Mouse (Mus musculus) midbrain, embryonic 10.5 days (tissue): ENCODE data around the gene Snn. TPM values are rescaled to one million over a fixed set of nuclear protein-coding genes. Genes with fewer than 3 reads are reported as not detected.

Experiments used
- DNase-seq: peaks from one replicate; pipeline ENCODE4 v3.0.0-alpha.2; 2017; ENCODE audit warnings: low spot score
- H3K27ac ChIP-seq: fragments of 300-500 bp; sonication (generic); replicated peaks from 2 replicates; pipeline ENCODE4 v1.5.1; 2016; ENCODE audit warnings: mild to moderate bottlenecking
- H3K27me3 ChIP-seq: fragments of 300-500 bp; sonication (generic); 2 replicates; pipeline ENCODE4 v1.6.1; 2016; ENCODE audit warnings: low read depth, mild to moderate bottlenecking; ENCODE audit not compliant: poor library complexity, severe bottlenecking
- H3K36me3 ChIP-seq: fragments of 300-500 bp; sonication (generic); 2 replicates; pipeline ENCODE4 v1.6.1; 2016; ENCODE audit warnings: mild to moderate bottlenecking, moderate library complexity
- H3K4me1 ChIP-seq: fragments of 300-500 bp; sonication (generic); 2 replicates; pipeline ENCODE4 v1.6.1; 2016
- H3K4me3 ChIP-seq: fragments of 300-500 bp; sonication (generic); 2 replicates; pipeline ENCODE4 v1.5.1; 2016; ENCODE audit warnings: mild to moderate bottlenecking, moderate library complexity
- H3K9me3 ChIP-seq: fragments of 300-500 bp; sonication (generic); replicated peaks from 2 replicates; pipeline ENCODE4 v1.6.1; 2016; ENCODE audit warnings: mild to moderate bottlenecking
- WGBS: fragments of 180-500 bp; shearing (Covaris S2); methylation state at CpG from one replicate; pipeline ENCODE4 v1.1.7; 2016; 5-methylcytosine and 5-hydroxymethylcytosine counted together
- polyA plus RNA-seq: library from polyadenylated mRNA; unstranded; fragments of >200 nt; fragmentation: Nextera tagmentation; extraction: Ambion mirVana; gene quantifications from 2 replicates; pipeline ENCODE4 v1.2.1, GENCODE M21; 2016

The Snn gene
- polyA plus RNA-seq, 1 experiment from 2014 or later, result 86.7 TPM

GRCm38 (mm10) chr16:11071887-11072286 is 11.1 kb downstream of the Snn start:
- H3K27ac ChIP-seq, result 0 out of 2 replicates have a peak overlapping the region, but pooled peaks have one; percentile 47
- no peaks in the 10 kb centered on the region for H3K27me3 ChIP-seq
- peaks cover 47% of the 10 kb centered on the region for H3K4me1 ChIP-seq
- H3K9me3 ChIP-seq, result no peaks in the 10 kb centered on the region
- peaks cover 79% of the 10 kb centered on the region for H3K36me3 ChIP-seq
- 94% methylated on average over 4 of the region's 4 CpGs for WGBS
- DNase-seq, result no peak
- no peak overlapping the region for H3K4me3 ChIP-seq

- Histone ChIP-seq H3K4me3 (no peak overlapping the region), H3K27ac (0 out of 2 replicates have a peak overlapping the region, but pooled peaks have one; percentile 47), H3K36me3 (peaks cover 83% of the 10 kb centered on the region), H3K27me3 (no peaks in the 10 kb centered on the region), H3K4me1 (peaks cover 41% of the 10 kb centered on the region), H3K9me3 (no peaks in the 10 kb centered on the region)
- 91% methylated on average over 8 of the region's 8 CpGs for WGBS
- DNase-seq, result no peak
Observed at GRCm38 (mm10) chr16:11072454-11072853, 11.7 kb downstream of the Snn start.

DNA sequence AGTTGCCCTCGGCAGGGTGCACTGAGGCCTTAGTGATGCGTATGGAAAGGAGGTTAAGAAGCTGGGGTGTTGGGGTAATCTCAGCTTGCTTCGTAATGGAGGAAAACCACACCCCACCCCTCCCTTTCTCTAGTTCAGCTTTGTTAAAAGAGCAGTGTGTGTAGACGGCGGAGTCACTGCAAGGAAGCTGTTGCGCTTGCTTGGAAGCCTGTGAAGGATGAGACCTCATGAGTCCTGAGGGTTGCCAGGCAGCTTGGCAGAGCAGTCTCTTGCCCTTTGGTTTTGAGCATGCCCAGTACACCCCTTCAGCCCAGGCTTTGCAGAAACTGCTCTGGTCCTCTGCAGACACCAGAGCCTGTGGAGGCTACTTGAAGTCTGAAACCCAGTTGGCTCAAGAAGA is 12.3 kb downstream of the Snn start:
- Histone ChIP-seq H3K36me3 (peaks cover 89% of the 10 kb centered on the region), H3K27ac (0 out of 2 replicates have a peak overlapping the region, but pooled peaks have one; percentile 38)

GRCm38 (mm10) chr16:11077601-11078201 is 17.0 kb downstream of the Snn start:
- no peak for DNase-seq
- H3K4me1 ChIP-seq, result peaks cover 5% of the 10 kb centered on the region
- H3K9me3 ChIP-seq, result no peaks in the 10 kb centered on the region
- no peak overlapping the region for H3K27ac ChIP-seq
- H3K4me3 ChIP-seq, result no peak overlapping the region
- H3K36me3 ChIP-seq, result peaks cover 98% of the 10 kb centered on the region
- WGBS, result 93% methylated on average over 9 of the region's 9 CpGs
- H3K27me3 ChIP-seq, result no peaks in the 10 kb centered on the region

More for the DNA sequence above, 12.3 kb downstream of the Snn start:
- no peak overlapping the region for H3K4me3 ChIP-seq
- DNase-seq, result no peak
- H3K4me1 ChIP-seq, result peaks cover 35% of the 10 kb centered on the region
- WGBS, result 77% methylated on average over 6 of the region's 6 CpGs
- no peaks in the 10 kb centered on the region for H3K9me3 ChIP-seq
- no peaks in the 10 kb centered on the region for H3K27me3 ChIP-seq

GRCm38 (mm10) chr16:11078216-11078869 is 17.6 kb downstream of the Snn start:
- Histone ChIP-seq H3K27ac (no peak overlapping the region), H3K4me3 (no peak overlapping the region), H3K9me3 (no peaks in the 10 kb centered on the region), H3K36me3 (peaks cover 98% of the 10 kb centered on the region), H3K4me1 (no peaks in the 10 kb centered on the region), H3K27me3 (no peaks in the 10 kb centered on the region)
- DNase-seq, result no peak
- WGBS, result 82% methylated on average over 3 of the region's 3 CpGs

DNA sequence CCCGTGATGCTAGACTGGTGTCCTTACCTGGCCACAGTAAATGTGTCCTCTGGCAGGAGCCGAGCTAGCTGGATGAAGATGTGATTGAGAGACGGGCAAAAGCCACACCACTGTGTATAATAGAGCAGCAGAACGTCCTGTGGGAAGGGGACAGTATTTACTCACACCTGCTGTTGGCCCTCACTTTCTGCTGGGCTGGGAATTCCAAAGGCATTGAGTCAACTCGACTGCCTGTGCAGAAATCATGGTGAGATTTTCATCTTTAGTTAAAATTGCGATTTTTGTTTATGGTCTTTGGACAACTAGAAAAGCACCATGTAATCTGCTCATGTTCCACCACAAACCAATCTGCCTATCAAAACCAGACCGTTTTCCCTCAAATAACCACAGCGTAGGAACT is 23.4 kb downstream of the Snn start:
- 94% methylated on average over 8 of the region's 8 CpGs for WGBS

GRCm38 (mm10) chr16:11086299-11086698 is 25.6 kb downstream of the Snn start:
- WGBS, result 96% methylated on average over 3 of the region's 3 CpGs
- no peaks in the 10 kb centered on the region for H3K9me3 ChIP-seq
- H3K27ac ChIP-seq, result no peak overlapping the region
- peaks cover 5% of the 10 kb centered on the region; the same call in 1 of the 2 replicates for H3K4me1 ChIP-seq
- H3K36me3 ChIP-seq, result peaks cover 93% of the 10 kb centered on the region
- no peak overlapping the region for H3K4me3 ChIP-seq
- H3K27me3 ChIP-seq, result no peaks in the 10 kb centered on the region
- no peak for DNase-seq

More for the DNA sequence above, 23.4 kb downstream of the Snn start:
- Histone ChIP-seq H3K27me3 (no peaks in the 10 kb centered on the region), H3K36me3 (peaks cover 94% of the 10 kb centered on the region), H3K4me3 (no peak overlapping the region), H3K4me1 (peaks cover 5% of the 10 kb centered on the region; the same call in 1 of the 2 replicates), H3K9me3 (no peaks in the 10 kb centered on the region), H3K27ac (no peak overlapping the region)
- no peak for DNase-seq

GRCm38 (mm10) chr16:11086856-11087588 is 26.3 kb downstream of the Snn start:
- Histone ChIP-seq H3K4me1 (peaks cover 5% of the 10 kb centered on the region; the same call in 1 of the 2 replicates), H3K36me3 (peaks cover 94% of the 10 kb centered on the region), H3K9me3 (no peaks in the 10 kb centered on the region), H3K27me3 (no peaks in the 10 kb centered on the region), H3K4me3 (no peak overlapping the region), H3K27ac (no peak overlapping the region)
- 71% methylated on average over 5 of the region's 5 CpGs for WGBS
- DNase-seq, result no peak

GRCm38 (mm10) chr16:11090836-11091570 is 30.3 kb downstream of the Snn start:
- Histone ChIP-seq H3K4me1 (peaks cover 5% of the 10 kb centered on the region; the same call in 1 of the 2 replicates), H3K27ac (no peak overlapping the region), H3K9me3 (no peaks in the 10 kb centered on the region), H3K27me3 (no peaks in the 10 kb centered on the region), H3K4me3 (no peak overlapping the region), H3K36me3 (peaks cover 74% of the 10 kb centered on the region)
- DNase-seq, result no peak
- WGBS, result 84% methylated on average over 10 of the region's 10 CpGs

DNA sequence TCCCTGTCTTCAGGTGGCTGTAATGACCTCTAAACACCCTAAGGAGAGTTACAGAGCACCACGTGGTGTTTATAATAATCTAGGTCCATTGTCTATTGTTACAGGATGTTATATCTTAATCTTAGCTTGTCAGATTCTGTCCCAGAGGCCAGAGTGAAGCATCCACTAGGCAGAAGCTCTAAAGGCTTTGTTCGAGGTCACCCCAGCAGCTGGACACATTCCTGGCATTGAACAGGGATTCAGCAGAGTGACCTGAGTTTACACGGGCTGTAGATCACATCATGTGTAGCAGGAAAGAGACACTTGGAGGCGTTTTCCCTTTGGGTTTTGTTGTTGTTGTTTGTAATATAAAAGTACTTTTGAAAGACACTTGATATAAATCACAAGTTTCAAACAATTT is 31.3 kb downstream of the Snn start:
- 86% methylated on average over 4 of the region's 4 CpGs for WGBS
- H3K4me1 ChIP-seq, result peaks cover 2% of the 10 kb centered on the region; the same call in 1 of the 2 replicates
- H3K9me3 ChIP-seq, result no peaks in the 10 kb centered on the region
- H3K4me3 ChIP-seq, result no peak overlapping the region
- H3K27ac ChIP-seq, result no peak overlapping the region
- H3K27me3 ChIP-seq, result no peaks in the 10 kb centered on the region
- peaks cover 64% of the 10 kb centered on the region for H3K36me3 ChIP-seq
- DNase-seq, result no peak

- no peaks in the 10 kb centered on the region for H3K9me3 ChIP-seq
- peaks cover 60% of the 10 kb centered on the region for H3K36me3 ChIP-seq
- no peaks in the 10 kb centered on the region for H3K27me3 ChIP-seq
- H3K4me1 ChIP-seq, result no peaks in the 10 kb centered on the region
- H3K4me3 ChIP-seq, result no peak overlapping the region
- no peak for DNase-seq
- 92% methylated on average over 3 of the region's 3 CpGs for WGBS
- H3K27ac ChIP-seq, result no peak overlapping the region
Observed at GRCm38 (mm10) chr16:11092523-11092922, 31.8 kb downstream of the Snn start.

GRCm38 (mm10) chr16:11093717-11094386 is 33.1 kb downstream of the Snn start:
- H3K36me3 ChIP-seq, result peaks cover 46% of the 10 kb centered on the region
- H3K4me1 ChIP-seq, result no peaks in the 10 kb centered on the region
- 92% methylated on average over 13 of the region's 13 CpGs for WGBS
- no peak overlapping the region for H3K4me3 ChIP-seq
- no peak overlapping the region for H3K27ac ChIP-seq
- H3K9me3 ChIP-seq, result no peaks in the 10 kb centered on the region
- DNase-seq, result no peak
- no peaks in the 10 kb centered on the region for H3K27me3 ChIP-seq
